Mouse (Mus musculus) ES-Bruce4 (cell line): ENCODE results near the gene Sfrp2. TPM values are rescaled to one million over a fixed set of nuclear protein-coding genes. Genes with fewer than 3 reads are reported as not detected.

Experiments
- H3K27ac ChIP-seq: 2 replicates; pipeline ENCODE4 v1.5.1; 2012; ENCODE audit warnings: low read length, inconsistent platforms; ENCODE audit not compliant: insufficient read depth
- H3K27me3 ChIP-seq: 2 replicates; pipeline ENCODE4 v1.6.1; 2012; ENCODE audit warnings: mild to moderate bottlenecking, low read length, inconsistent platforms; ENCODE audit not compliant: control insufficient read depth, poor library complexity, insufficient read depth, severe bottlenecking
- H3K36me3 ChIP-seq: 2 replicates; pipeline ENCODE4 v1.6.1; 2012; ENCODE audit warnings: inconsistent platforms, mild to moderate bottlenecking, low read length, moderate library complexity; ENCODE audit not compliant: control insufficient read depth, poor library complexity, insufficient read depth, severe bottlenecking
- H3K4me1 ChIP-seq: one replicate; pipeline ENCODE4 v1.8.1; 2011; ENCODE audit warnings: low read length; ENCODE audit not compliant: control insufficient read depth, insufficient read depth
- H3K4me3 ChIP-seq: 2 replicates; pipeline ENCODE4 v1.5.1; 2011; ENCODE audit warnings: low read depth, mild to moderate bottlenecking, low read length
- H3K9ac ChIP-seq: 2 replicates; pipeline ENCODE4 v1.6.1; 2012; ENCODE audit warnings: low read depth, mild to moderate bottlenecking, inconsistent platforms; ENCODE audit not compliant: poor library complexity, severe bottlenecking
- H3K9me3 ChIP-seq: replicated peaks from 2 replicates; pipeline ENCODE4 v1.6.1; 2012; ENCODE audit warnings: mild to moderate bottlenecking, low read length, inconsistent platforms; ENCODE audit not compliant: control insufficient read depth, poor library complexity, insufficient read depth, severe bottlenecking
- CTCF ChIP-seq: IDR thresholded peaks from one replicate; pipeline ENCODE4 v1.8.1; 2011; ENCODE audit warnings: low read depth, low read length
- EP300 ChIP-seq: IDR thresholded peaks from 2 replicates; pipeline ENCODE4 v1.6.1; 2011; ENCODE audit warnings: low read depth, low read length; ENCODE audit not compliant: insufficient read depth
- POLR2A ChIP-seq: IDR thresholded peaks from one replicate; pipeline ENCODE4 v1.8.1; 2011; ENCODE audit warnings: low read length; ENCODE audit not compliant: insufficient read depth
- polyA plus RNA-seq: library from polyadenylated mRNA; stranded (reverse); fragments of >200 nt; gene quantifications from 2 replicates; pipeline ENCODE4 v1.2.4, GENCODE M21; 2011; ENCODE audit warnings: low read depth; ENCODE audit not compliant: missing spikeins, insufficient read depth, insufficient read length

Sfrp2 gene
- polyA plus RNA-seq, 1 experiment: 8.5 TPM

GRCm38 (mm10) chr3:83791444-83791843 is 25.3 kb downstream of the Sfrp2 start:
- Histone ChIP-seq H3K4me1 (no peaks in the 10 kb centered on the region), H3K9me3 (peaks cover 14% of the 10 kb centered on the region; the same call in 1 of the 2 replicates), H3K36me3 (no peaks in the 10 kb centered on the region), H3K27ac (no peak overlapping the region), H3K27me3 (peaks cover 3% of the 10 kb centered on the region; the same call in 1 of the 2 replicates), H3K4me3 (no peak overlapping the region), H3K9ac (no peak overlapping the region)
- no peak for TF ChIP-seq EP300
- TF ChIP-seq POLR2A: no peak
- no peak for TF ChIP-seq CTCF

- H3K27ac ChIP-seq: no peak overlapping the region
- H3K4me3 ChIP-seq: no peak overlapping the region
- H3K9me3 ChIP-seq: peaks cover 8% of the 10 kb centered on the region; the same call in 1 of the 2 replicates
- no peak for TF ChIP-seq POLR2A
- no peak for TF ChIP-seq EP300
- no peak for TF ChIP-seq CTCF
- no peaks in the 10 kb centered on the region for H3K27me3 ChIP-seq
- no peak overlapping the region for H3K9ac ChIP-seq
- H3K4me1 ChIP-seq: no peaks in the 10 kb centered on the region
- H3K36me3 ChIP-seq: no peaks in the 10 kb centered on the region
Observed at GRCm38 (mm10) chr3:83797098-83797497, 31.0 kb downstream of the Sfrp2 start.

GRCm38 (mm10) chr3:83797828-83798227 is 31.7 kb downstream of the Sfrp2 start:
- no peaks in the 10 kb centered on the region for H3K4me1 ChIP-seq
- no peak overlapping the region for H3K9ac ChIP-seq
- H3K36me3 ChIP-seq: no peaks in the 10 kb centered on the region
- TF ChIP-seq EP300: no peak
- TF ChIP-seq CTCF: peak; percentile 61
- no peak for TF ChIP-seq POLR2A
- H3K4me3 ChIP-seq: no peak overlapping the region
- H3K9me3 ChIP-seq: peaks cover 8% of the 10 kb centered on the region; the same call in 1 of the 2 replicates
- H3K27ac ChIP-seq: no peak overlapping the region
- H3K27me3 ChIP-seq: no peaks in the 10 kb centered on the region

GRCm38 (mm10) chr3:83799486-83799885 is 33.4 kb downstream of the Sfrp2 start:
- Histone ChIP-seq H3K9me3 (peaks cover 8% of the 10 kb centered on the region; the same call in 1 of the 2 replicates), H3K27ac (no peak overlapping the region), H3K36me3 (no peaks in the 10 kb centered on the region), H3K27me3 (no peaks in the 10 kb centered on the region), H3K4me3 (no peak overlapping the region), H3K9ac (no peak overlapping the region), H3K4me1 (no peaks in the 10 kb centered on the region)
- TF ChIP-seq EP300: no peak
- no peak for TF ChIP-seq CTCF
- no peak for TF ChIP-seq POLR2A

GRCm38 (mm10) chr3:83801649-83802155 is 35.6 kb downstream of the Sfrp2 start:
- H3K27me3 ChIP-seq: no peaks in the 10 kb centered on the region
- no peak overlapping the region for H3K4me3 ChIP-seq
- TF ChIP-seq CTCF (no peak), EP300 (no peak), POLR2A (no peak)
- no peaks in the 10 kb centered on the region for H3K36me3 ChIP-seq
- peaks cover 4% of the 10 kb centered on the region; the same call in 1 of the 2 replicates for H3K9me3 ChIP-seq
- no peak overlapping the region for H3K9ac ChIP-seq
- no peak overlapping the region for H3K27ac ChIP-seq
- H3K4me1 ChIP-seq: no peaks in the 10 kb centered on the region

GRCm38 (mm10) chr3:83808483-83808882 is 42.4 kb downstream of the Sfrp2 start:
- Histone ChIP-seq H3K36me3 (no peaks in the 10 kb centered on the region), H3K27me3 (no peaks in the 10 kb centered on the region), H3K9ac (no peak overlapping the region), H3K27ac (no peak overlapping the region), H3K4me1 (no peaks in the 10 kb centered on the region), H3K9me3 (no peaks in the 10 kb centered on the region), H3K4me3 (no peak overlapping the region)
- no peak for TF ChIP-seq CTCF
- TF ChIP-seq EP300: no peak
- no peak for TF ChIP-seq POLR2A
